Mouse (Mus musculus) hindbrain, embryonic 13.5 days (tissue): ENCODE measurements at regions not wholly inside any gene's neighbourhood (a gene's known extent, or its start where the extent isn't known, plus 50 kb on each side); places are given as distances from the start of the nearest gene placed in this dataset.
A peak's percentile ranks its signal among the peaks of the same experiment; 100 is the strongest.

Experiments used
- ATAC-seq: fragments of 200-750 bp; cut with Nextera tagmentation; 2 replicates; pipeline ENCODE4 v1.8.0; 2017; ENCODE audit warnings: moderate TSS enrichment; ENCODE audit not compliant: low FRiP score
- H3K27ac ChIP-seq: fragments of 300-500 bp; sonication (generic); 2 replicates; pipeline ENCODE4 v1.5.1; 2015; ENCODE audit warnings: inconsistent platforms, mild to moderate bottlenecking, moderate library complexity
- H3K27me3 ChIP-seq: fragments of 300-500 bp; sonication (generic); 2 replicates; pipeline ENCODE4 v1.6.1; 2015; ENCODE audit warnings: mild to moderate bottlenecking, inconsistent platforms
- H3K36me3 ChIP-seq: fragments of 300-500 bp; sonication (generic); 2 replicates; pipeline ENCODE4 v1.6.1; 2015; ENCODE audit warnings: mild to moderate bottlenecking, inconsistent platforms
- H3K4me1 ChIP-seq: fragments of 300-500 bp; sonication (generic); replicated peaks from 2 replicates; pipeline ENCODE4 v1.6.1; 2015; ENCODE audit warnings: inconsistent platforms
- H3K4me2 ChIP-seq: fragments of 300-500 bp; sonication (generic); 2 replicates; pipeline ENCODE4 v1.6.1; 2015; ENCODE audit warnings: inconsistent platforms, mild to moderate bottlenecking, moderate library complexity
- H3K4me3 ChIP-seq: fragments of 300-500 bp; sonication (generic); 2 replicates; pipeline ENCODE4 v1.5.1; 2015; ENCODE audit warnings: mild to moderate bottlenecking, inconsistent platforms
- H3K9ac ChIP-seq: fragments of 300-500 bp; sonication (generic); 2 replicates; pipeline ENCODE4 v1.6.1; 2015; ENCODE audit warnings: mild to moderate bottlenecking, inconsistent platforms
- H3K9me3 ChIP-seq: fragments of 300-500 bp; sonication (generic); 2 replicates; pipeline ENCODE4 v1.6.1; 2016; ENCODE audit warnings: inconsistent platforms
- WGBS: fragments of 180-500 bp; shearing (Covaris S2); methylation state at CpG from one replicate; pipeline ENCODE4 v1.1.7; 2015; 5-methylcytosine and 5-hydroxymethylcytosine counted together

GRCm38 (mm10) chr7:136483237-136483636 lies 411.2 kb upstream of the Mgmt start:
- H3K27me3 ChIP-seq = peaks cover 14% of the 10 kb centered on the region; the same call in 1 of the 2 replicates
- no peak overlapping the region for H3K27ac ChIP-seq

GRCm38 (mm10) chr7:136487556-136487955 lies 406.9 kb upstream of the Mgmt start:
- peak overlapping the region; percentile 60; the same call in 1 of the 2 replicates for H3K27ac ChIP-seq

More at GRCm38 (mm10) chr7:136483237-136483636, 411.2 kb upstream of the Mgmt start:
- H3K9ac ChIP-seq = no peak overlapping the region
- ATAC-seq = no peak
- H3K9me3 ChIP-seq = no peaks in the 10 kb centered on the region
- no peak overlapping the region for H3K4me2 ChIP-seq
- no peak overlapping the region for H3K4me3 ChIP-seq
- H3K36me3 ChIP-seq = no peaks in the 10 kb centered on the region
- peaks cover 20% of the 10 kb centered on the region for H3K4me1 ChIP-seq

GRCm38 (mm10) chr7:136494862-136495261 lies 399.6 kb upstream of the Mgmt start:
- Histone ChIP-seq H3K4me1 (peaks cover 75% of the 10 kb centered on the region), H3K9ac (no peak overlapping the region), H3K9me3 (no peaks in the 10 kb centered on the region), H3K27me3 (peaks cover 12% of the 10 kb centered on the region), H3K4me2 (no peak overlapping the region), H3K4me3 (no peak overlapping the region), H3K36me3 (no peaks in the 10 kb centered on the region), H3K27ac (no peak overlapping the region)
- no peak for ATAC-seq
- whole genome bisulfite sequencing = 61% methylated on average over 3 of the region's 3 CpGs

More at GRCm38 (mm10) chr7:136487556-136487955, 406.9 kb upstream of the Mgmt start:
- ATAC-seq = no peak
- Histone ChIP-seq H3K4me3 (no peak overlapping the region), H3K4me1 (peaks cover 61% of the 10 kb centered on the region), H3K4me2 (no peak overlapping the region), H3K9ac (no peak overlapping the region), H3K27me3 (0 out of 2 replicates have a peak, but pooled peaks cover 3% of the 10 kb centered on the region), H3K36me3 (no peaks in the 10 kb centered on the region), H3K9me3 (no peaks in the 10 kb centered on the region)
- WGBS = 63% methylated on average over 5 of the region's 5 CpGs

DNA sequence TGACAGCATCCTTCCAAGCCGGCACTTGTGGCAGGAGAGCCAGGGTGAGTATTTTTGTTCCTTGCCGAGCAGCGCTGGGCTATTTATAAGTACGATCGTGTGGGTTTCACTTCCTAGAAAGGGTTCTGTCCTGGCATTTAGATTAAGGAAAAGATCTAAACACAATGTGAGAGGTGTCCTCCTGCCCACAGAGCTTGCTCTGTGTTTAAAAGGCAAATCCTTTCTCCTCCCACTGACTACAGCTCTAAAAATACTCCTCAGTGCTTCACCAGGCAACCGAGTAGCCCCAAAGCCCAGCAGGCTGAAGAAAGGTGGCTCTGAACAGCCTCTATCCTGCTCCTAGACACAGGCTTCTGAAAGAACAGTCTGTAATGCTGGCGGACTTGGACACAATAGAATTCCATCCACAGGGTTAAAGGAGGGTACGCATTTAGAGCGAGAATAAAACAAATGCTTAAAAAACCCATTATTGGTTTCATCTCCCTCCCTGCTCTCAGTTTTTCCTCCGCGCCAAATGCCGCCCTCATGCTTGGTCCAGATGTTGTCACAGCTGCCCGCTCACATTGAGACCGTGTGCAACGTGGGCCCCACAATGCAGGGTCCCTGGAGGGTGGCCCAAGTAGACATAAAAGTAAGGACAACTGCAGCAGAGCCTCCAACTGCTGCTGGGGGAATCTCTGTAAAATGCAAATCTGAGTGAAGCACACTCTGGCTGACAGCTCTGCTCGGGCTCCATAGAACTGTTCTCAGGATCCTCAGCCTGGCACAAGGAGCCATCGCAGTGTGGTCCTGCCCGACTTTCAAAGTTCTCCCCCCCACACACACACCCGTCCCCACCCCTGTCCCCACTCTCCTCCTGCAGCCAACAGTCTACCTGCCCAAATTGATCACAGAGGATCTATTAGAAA lies 397.8 kb upstream of the Mgmt start:
- peak overlapping the region; percentile 53 for H3K9ac ChIP-seq
- H3K9me3 ChIP-seq = no peaks in the 10 kb centered on the region
- H3K36me3 ChIP-seq = no peaks in the 10 kb centered on the region
- H3K4me3 ChIP-seq = no peak overlapping the region
- peak overlapping the region; percentile 77 for H3K27ac ChIP-seq
- H3K27me3 ChIP-seq = peaks cover 12% of the 10 kb centered on the region
- H3K4me2 ChIP-seq = peak overlapping the region; percentile 36
- H3K4me1 ChIP-seq = peaks cover 75% of the 10 kb centered on the region
- ATAC-seq = no peak
- WGBS = 17% methylated on average over 19 of the region's 19 CpGs

DNA sequence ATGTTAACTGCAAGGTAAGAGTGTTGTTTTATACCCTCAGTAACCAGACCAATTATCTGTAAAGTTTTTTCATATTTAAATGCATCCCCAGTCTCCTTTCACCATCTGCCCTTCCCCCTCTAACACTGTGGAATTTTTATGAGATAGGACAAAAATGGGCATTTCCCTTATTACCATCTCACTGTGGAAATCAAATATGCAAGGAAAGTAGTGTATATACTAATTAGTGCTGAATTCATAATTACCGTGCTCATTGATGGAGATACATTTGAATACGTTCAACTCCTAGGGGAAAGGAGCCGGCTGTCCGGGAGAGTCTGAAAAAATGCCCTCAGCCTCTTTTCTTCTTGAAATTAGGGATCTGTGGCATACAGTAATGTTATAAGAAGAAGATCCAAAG lies 394.4 kb upstream of the Mgmt start:
- no peak for ATAC-seq
- H3K9ac ChIP-seq = no peak overlapping the region
- peaks cover 10% of the 10 kb centered on the region for H3K27me3 ChIP-seq
- H3K9me3 ChIP-seq = no peaks in the 10 kb centered on the region
- H3K27ac ChIP-seq = peak overlapping the region; percentile 77
- no peak overlapping the region for H3K4me3 ChIP-seq
- peaks cover 82% of the 10 kb centered on the region for H3K4me1 ChIP-seq
- 31% methylated on average over 4 of the region's 4 CpGs for WGBS
- no peak overlapping the region for H3K4me2 ChIP-seq
- H3K36me3 ChIP-seq = no peaks in the 10 kb centered on the region

GRCm38 (mm10) chr7:136501094-136501493 lies 393.3 kb upstream of the Mgmt start:
- H3K27me3 ChIP-seq = peaks cover 4% of the 10 kb centered on the region; the same call in 1 of the 2 replicates
- WGBS = 81% methylated on average over 7 of the region's 7 CpGs
- ATAC-seq = no peak

DNA sequence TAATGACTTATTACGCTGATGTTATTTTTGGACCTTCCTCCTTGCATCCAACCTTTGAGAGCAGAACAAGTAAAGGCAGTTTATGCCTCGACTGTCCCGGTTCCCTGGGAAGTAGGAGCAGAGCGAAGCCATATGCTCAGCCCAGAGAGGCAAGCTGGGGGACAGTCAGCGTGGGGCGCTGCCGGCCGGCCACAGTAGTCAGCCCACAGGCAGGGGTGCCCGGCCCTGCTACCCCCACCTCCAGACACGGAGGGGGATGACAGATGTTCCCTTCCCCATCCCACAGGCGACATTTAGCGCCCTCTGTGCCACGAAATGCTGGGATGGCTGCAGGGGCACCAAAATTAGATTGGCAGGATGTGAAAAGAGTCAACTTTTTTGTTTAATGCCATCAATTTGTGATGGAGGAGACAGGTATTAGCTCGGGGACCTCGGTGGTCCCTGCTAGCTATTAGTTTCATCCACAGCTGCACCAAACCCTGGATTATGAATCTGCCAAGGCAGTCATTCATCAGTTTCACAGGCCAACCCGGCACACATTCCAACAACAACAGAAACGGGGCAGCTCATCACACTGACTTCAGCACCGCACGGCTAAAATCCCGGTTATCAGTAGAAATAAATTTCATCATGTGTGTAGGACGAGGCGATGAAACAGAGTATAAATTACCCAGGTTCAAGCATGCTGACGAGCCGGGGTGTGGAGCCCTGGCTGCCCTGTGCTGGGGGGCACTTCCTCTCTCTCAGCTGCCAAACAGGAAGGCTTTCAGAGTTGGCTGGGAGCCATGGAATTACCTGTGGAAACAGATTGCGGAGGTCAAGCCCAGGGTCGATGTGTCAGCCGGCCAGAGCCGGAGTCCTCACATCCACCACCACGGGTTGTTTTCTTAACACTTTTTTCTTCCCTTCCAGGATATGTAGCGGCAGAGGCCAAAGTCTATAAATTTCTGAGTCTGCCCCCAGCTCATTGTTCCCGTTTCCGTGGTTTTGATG lies 392.3 kb upstream of the Mgmt start:
- Histone ChIP-seq H3K4me3 (no peak overlapping the region), H3K27ac (peak overlapping the region; percentile 77), H3K9me3 (no peaks in the 10 kb centered on the region), H3K4me2 (no peak overlapping the region), H3K36me3 (no peaks in the 10 kb centered on the region), H3K4me1 (peaks cover 61% of the 10 kb centered on the region), H3K9ac (no peak overlapping the region), H3K27me3 (0 out of 2 replicates have a peak, but pooled peaks cover 4% of the 10 kb centered on the region)
- ATAC-seq = peak; percentile 74
- 39% methylated on average over 32 of the region's 32 CpGs for WGBS

More at GRCm38 (mm10) chr7:136501094-136501493, 393.3 kb upstream of the Mgmt start:
- Histone ChIP-seq H3K4me3 (no peak overlapping the region), H3K9me3 (no peaks in the 10 kb centered on the region), H3K36me3 (no peaks in the 10 kb centered on the region), H3K4me1 (peaks cover 72% of the 10 kb centered on the region), H3K9ac (peak overlapping the region; percentile 15; the same call in 1 of the 2 replicates), H3K27ac (peak overlapping the region; percentile 77), H3K4me2 (no peak overlapping the region)

- no peaks in the 10 kb centered on the region for H3K4me1 ChIP-seq
- WGBS = 84% methylated on average over 6 of the region's 6 CpGs
- H3K9ac ChIP-seq = no peak overlapping the region
- no peaks in the 10 kb centered on the region for H3K36me3 ChIP-seq
- H3K27me3 ChIP-seq = no peaks in the 10 kb centered on the region
- no peak for ATAC-seq
- no peak overlapping the region for H3K27ac ChIP-seq
- H3K9me3 ChIP-seq = no peaks in the 10 kb centered on the region
- H3K4me3 ChIP-seq = no peak overlapping the region
- H3K4me2 ChIP-seq = no peak overlapping the region
Observed at GRCm38 (mm10) chr7:136511389-136511788, 383.0 kb upstream of the Mgmt start.

DNA sequence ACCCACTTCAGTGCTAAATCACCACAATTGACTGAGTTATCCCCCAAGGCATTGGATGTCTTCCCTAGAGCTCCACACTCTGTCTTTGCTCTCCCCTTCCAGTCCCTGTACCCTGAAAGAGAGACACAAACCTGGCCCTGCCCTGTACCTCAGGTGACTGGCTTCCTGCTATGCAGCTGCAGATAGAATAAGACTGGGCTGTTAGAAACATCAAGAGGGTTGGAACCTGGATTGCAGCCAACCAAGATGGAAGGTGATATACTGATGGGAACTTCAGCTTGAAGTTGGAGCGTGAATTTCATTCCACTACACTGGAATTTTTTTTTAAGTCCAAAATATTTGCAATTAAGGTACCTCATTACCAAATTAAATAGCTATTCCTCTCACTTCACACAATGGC lies 379.0 kb upstream of the Mgmt start:
- H3K4me2 ChIP-seq = no peak overlapping the region
- no peaks in the 10 kb centered on the region for H3K9me3 ChIP-seq
- H3K4me1 ChIP-seq = 0 out of 2 replicates have a peak, but pooled peaks cover 5% of the 10 kb centered on the region
- no peak overlapping the region for H3K9ac ChIP-seq
- 79% methylated on average over 1 of the region's 1 CpGs for WGBS
- no peak overlapping the region for H3K27ac ChIP-seq
- no peaks in the 10 kb centered on the region for H3K36me3 ChIP-seq
- no peak overlapping the region for H3K4me3 ChIP-seq
- no peaks in the 10 kb centered on the region for H3K27me3 ChIP-seq
- ATAC-seq = no peak

- 92% methylated on average over 9 of the region's 9 CpGs for WGBS
- no peaks in the 10 kb centered on the region for H3K4me1 ChIP-seq
- no peaks in the 10 kb centered on the region for H3K9me3 ChIP-seq
- H3K36me3 ChIP-seq = no peaks in the 10 kb centered on the region
- H3K27ac ChIP-seq = no peak overlapping the region
- no peak overlapping the region for H3K4me3 ChIP-seq
- ATAC-seq = no peak
- no peaks in the 10 kb centered on the region for H3K27me3 ChIP-seq
- H3K4me2 ChIP-seq = no peak overlapping the region
- H3K9ac ChIP-seq = no peak overlapping the region
Observed at GRCm38 (mm10) chr7:136525821-136526220, 368.6 kb upstream of the Mgmt start.

- H3K4me1 ChIP-seq = no peaks in the 10 kb centered on the region
- no peaks in the 10 kb centered on the region for H3K9me3 ChIP-seq
- H3K4me3 ChIP-seq = no peak overlapping the region
- H3K27me3 ChIP-seq = 0 out of 2 replicates have a peak, but pooled peaks cover 3% of the 10 kb centered on the region
- WGBS = 83% methylated on average over 8 of the region's 8 CpGs
- H3K4me2 ChIP-seq = no peak overlapping the region
- H3K27ac ChIP-seq = no peak overlapping the region
- H3K36me3 ChIP-seq = no peaks in the 10 kb centered on the region
- H3K9ac ChIP-seq = no peak overlapping the region
- no peak for ATAC-seq
Observed at GRCm38 (mm10) chr7:136530006-136530785, 364.2 kb upstream of the Mgmt start.
